Mouse (Mus musculus): ENCODE data around the gene Akap2. TPM values are rescaled to one million over a fixed set of nuclear protein-coding genes. Genes with fewer than 3 reads are reported as not detected.

The Akap2 gene
- total and polyA plus RNA-seq, 2 experiments, result 4.2 to 6.5 TPM

DNA sequence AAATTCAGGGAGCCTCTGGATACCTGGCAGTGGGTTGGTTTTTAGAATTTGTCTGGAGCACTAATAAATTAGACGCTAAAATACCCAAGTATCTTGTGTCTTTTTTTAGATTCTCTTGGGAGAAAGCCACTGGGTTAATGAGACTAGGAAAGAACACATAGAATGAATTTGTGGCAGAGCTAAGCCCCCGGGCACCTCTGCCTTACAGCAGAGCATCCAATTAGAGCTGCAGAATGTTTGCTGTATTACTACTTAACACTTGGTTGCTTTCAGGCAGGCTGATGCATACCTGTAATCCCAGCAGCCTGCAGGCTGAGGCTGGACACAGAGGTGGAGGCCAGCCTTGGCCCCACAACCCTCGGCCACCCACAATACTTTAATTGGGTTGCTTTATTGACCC lies 112.3 kb downstream of the Akap2 start:
- Histone ChIP-seq H3K4me1 (ENCODE audit: control insufficient read depth, insufficient read depth, low read length) (peaks cover 3% of the 10 kb centered on the region; the same call in 1 of the 2 replicates), H3K36me3 (ENCODE audit: control insufficient read depth, insufficient read depth, low read length) (no peaks in the 10 kb centered on the region), H3K27me3 (ENCODE audit: control insufficient read depth, insufficient read depth, low read length) (no peaks in the 10 kb centered on the region), H3K4me3 (ENCODE audit: insufficient read depth, low read depth, low read length) (no peak overlapping the region), H3K79me2 (ENCODE audit: control insufficient read depth, insufficient read depth, low read length) (no peaks in the 10 kb centered on the region; the same call in 1 of the 2 replicates), H3K9ac (ENCODE audit: low read depth, low read length) (no peak overlapping the region), H3K27ac (replicated peaks; ENCODE audit: insufficient read depth, low read depth, low read length) (no peak overlapping the region)
- 90% methylated on average over 3 of the region's 3 CpGs for WGBS
- no peak for TF ChIP-seq CTCF (IDR thresholded peaks at IDR 0.05; ENCODE audit: low read depth, low read length)
- TF ChIP-seq POLR2A (IDR thresholded peaks at IDR 0.05; ENCODE audit: extremely low read depth, insufficient read depth, low read length), result no peak
- no peak for DNase-seq (ENCODE audit: extremely low read depth, low read depth, low spot score)

DNA sequence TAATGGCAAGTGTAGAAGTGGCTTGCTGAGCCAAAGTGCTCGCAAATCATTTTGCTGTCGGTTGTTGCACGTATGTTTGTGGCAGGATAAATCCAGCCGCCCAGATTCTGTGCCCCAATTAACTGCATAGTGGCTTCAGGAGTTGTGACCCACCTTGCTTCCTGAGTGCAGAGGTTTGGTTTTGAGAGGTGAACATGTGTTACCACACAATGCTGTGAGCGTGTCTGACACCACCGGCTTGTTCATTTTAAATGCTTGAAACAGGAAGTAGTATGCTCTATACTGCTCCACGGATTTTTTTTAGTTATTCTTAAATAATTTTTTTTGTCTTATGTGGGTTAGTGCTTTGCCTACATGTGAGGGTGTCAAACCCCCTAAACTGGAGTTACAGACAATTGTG lies 114.9 kb downstream of the Akap2 start:
- WGBS, result 79% methylated on average over 7 of the region's 7 CpGs
- no peak overlapping the region for H3K27ac ChIP-seq (replicated peaks; ENCODE audit: insufficient read depth, low read depth, low read length)
- H3K36me3 ChIP-seq (ENCODE audit: control insufficient read depth, insufficient read depth, low read length), result no peaks in the 10 kb centered on the region
- H3K4me1 ChIP-seq (ENCODE audit: control insufficient read depth, insufficient read depth, low read length), result peaks cover 3% of the 10 kb centered on the region; the same call in 1 of the 2 replicates
- no peak overlapping the region for H3K4me3 ChIP-seq (ENCODE audit: insufficient read depth, low read depth, low read length)
- DNase-seq (ENCODE audit: extremely low read depth, low read depth, low spot score), result no peak
- TF ChIP-seq POLR2A (IDR thresholded peaks at IDR 0.05; ENCODE audit: extremely low read depth, insufficient read depth, low read length), result no peak
- no peak for TF ChIP-seq CTCF (IDR thresholded peaks at IDR 0.05; ENCODE audit: low read depth, low read length)
- H3K9ac ChIP-seq (ENCODE audit: low read depth, low read length), result no peak overlapping the region
- H3K79me2 ChIP-seq (ENCODE audit: control insufficient read depth, insufficient read depth, low read length), result no peaks in the 10 kb centered on the region; the same call in 1 of the 2 replicates
- H3K27me3 ChIP-seq (ENCODE audit: control insufficient read depth, insufficient read depth, low read length), result no peaks in the 10 kb centered on the region

DNA sequence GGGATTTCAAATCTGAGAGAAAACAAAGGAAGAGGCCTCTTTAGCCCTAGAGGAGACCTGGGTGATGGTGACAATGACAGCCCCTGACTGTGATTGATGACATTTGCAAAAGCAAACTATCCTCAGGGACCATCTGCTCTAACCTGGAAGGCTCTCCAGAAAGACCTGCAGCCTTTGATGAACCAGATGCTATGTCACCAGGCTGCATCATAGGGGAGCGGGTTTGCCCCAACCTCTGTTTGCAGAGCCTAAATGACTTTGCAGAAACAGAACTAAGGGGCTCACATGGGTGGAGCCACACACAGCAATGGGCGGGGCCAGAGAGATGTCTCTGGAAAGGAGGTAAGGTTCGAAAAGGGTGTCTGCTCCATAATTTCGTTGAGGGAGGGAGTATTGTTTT lies 115.6 kb downstream of the Akap2 start:
- Histone ChIP-seq H3K79me2 (ENCODE audit: control insufficient read depth, insufficient read depth, low read length) (no peaks in the 10 kb centered on the region; the same call in 1 of the 2 replicates), H3K27me3 (ENCODE audit: control insufficient read depth, insufficient read depth, low read length) (no peaks in the 10 kb centered on the region), H3K27ac (replicated peaks; ENCODE audit: insufficient read depth, low read depth, low read length) (no peak overlapping the region), H3K4me3 (ENCODE audit: insufficient read depth, low read depth, low read length) (no peak overlapping the region), H3K9ac (ENCODE audit: low read depth, low read length) (no peak overlapping the region), H3K36me3 (ENCODE audit: control insufficient read depth, insufficient read depth, low read length) (no peaks in the 10 kb centered on the region), H3K4me1 (ENCODE audit: control insufficient read depth, insufficient read depth, low read length) (peaks cover 1% of the 10 kb centered on the region; the same call in 1 of the 2 replicates)
- DNase-seq (ENCODE audit: extremely low read depth, low read depth, low spot score), result no peak
- TF ChIP-seq CTCF (IDR thresholded peaks at IDR 0.05; ENCODE audit: low read depth, low read length) (no peak), POLR2A (IDR thresholded peaks at IDR 0.05; ENCODE audit: extremely low read depth, insufficient read depth, low read length) (no peak)
- WGBS, result 81% methylated on average over 4 of the region's 4 CpGs

DNA sequence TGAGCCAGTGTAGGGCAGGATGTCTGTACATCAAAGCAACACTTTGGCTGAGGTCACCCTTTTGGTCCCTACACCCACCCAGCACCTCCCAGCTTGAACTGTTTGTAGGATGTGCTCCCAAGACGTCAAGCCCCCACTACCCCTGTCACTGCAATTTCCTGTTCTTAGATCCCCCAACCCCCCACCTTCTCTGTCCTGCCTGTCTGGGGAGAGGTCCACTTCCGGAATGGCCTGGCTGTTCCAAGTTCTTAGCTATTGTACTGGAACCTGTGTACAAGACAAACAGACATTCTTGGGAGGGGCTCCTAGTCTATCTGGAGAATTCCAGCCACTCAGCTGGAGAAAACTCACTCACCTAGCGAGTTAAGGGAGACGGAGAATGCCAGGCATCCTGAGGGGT lies 116.7 kb downstream of the Akap2 start:
- no peak for DNase-seq (ENCODE audit: extremely low read depth, low read depth, low spot score)
- H3K27me3 ChIP-seq (ENCODE audit: control insufficient read depth, insufficient read depth, low read length), result no peaks in the 10 kb centered on the region
- TF ChIP-seq POLR2A (IDR thresholded peaks at IDR 0.05; ENCODE audit: extremely low read depth, insufficient read depth, low read length) (no peak), CTCF (IDR thresholded peaks at IDR 0.05; ENCODE audit: low read depth, low read length) (no peak)
- no peaks in the 10 kb centered on the region; the same call in 1 of the 2 replicates for H3K79me2 ChIP-seq (ENCODE audit: control insufficient read depth, insufficient read depth, low read length)
- no peaks in the 10 kb centered on the region for H3K4me1 ChIP-seq (ENCODE audit: control insufficient read depth, insufficient read depth, low read length)
- no peak overlapping the region for H3K9ac ChIP-seq (ENCODE audit: low read depth, low read length)
- H3K4me3 ChIP-seq (ENCODE audit: insufficient read depth, low read depth, low read length), result no peak overlapping the region
- 88% methylated on average over 4 of the region's 4 CpGs for WGBS
- H3K36me3 ChIP-seq (ENCODE audit: control insufficient read depth, insufficient read depth, low read length), result no peaks in the 10 kb centered on the region
- no peak overlapping the region for H3K27ac ChIP-seq (replicated peaks; ENCODE audit: insufficient read depth, low read depth, low read length)

DNA sequence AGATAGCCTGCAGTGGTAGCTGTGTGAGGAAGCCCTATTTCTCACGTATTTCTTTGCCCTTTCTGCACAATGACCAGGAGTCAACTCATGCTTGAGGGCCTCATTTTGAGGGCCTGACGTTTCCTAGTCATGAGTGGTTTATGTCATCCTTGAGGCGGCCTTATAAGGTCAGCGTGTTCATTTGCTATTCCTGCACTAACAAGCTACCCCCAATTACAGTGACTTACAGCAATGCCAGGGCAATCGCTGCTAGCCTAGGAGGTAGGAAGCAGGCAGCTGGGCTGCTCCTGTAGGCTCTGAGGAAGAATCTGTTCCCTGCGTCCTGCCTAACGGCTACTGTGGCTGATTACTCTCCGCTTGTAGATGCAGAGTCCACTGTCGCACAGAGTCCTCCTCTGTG lies 119.6 kb downstream of the Akap2 start:
- Histone ChIP-seq H3K9ac (ENCODE audit: low read depth, low read length) (no peak overlapping the region), H3K27ac (replicated peaks; ENCODE audit: insufficient read depth, low read depth, low read length) (no peak overlapping the region), H3K4me1 (ENCODE audit: control insufficient read depth, insufficient read depth, low read length) (no peaks in the 10 kb centered on the region), H3K4me3 (ENCODE audit: insufficient read depth, low read depth, low read length) (no peak overlapping the region), H3K27me3 (ENCODE audit: control insufficient read depth, insufficient read depth, low read length) (no peaks in the 10 kb centered on the region), H3K36me3 (ENCODE audit: control insufficient read depth, insufficient read depth, low read length) (no peaks in the 10 kb centered on the region), H3K79me2 (ENCODE audit: control insufficient read depth, insufficient read depth, low read length) (no peaks in the 10 kb centered on the region; the same call in 1 of the 2 replicates)
- no peak for DNase-seq (ENCODE audit: extremely low read depth, low read depth, low spot score)
- TF ChIP-seq CTCF (IDR thresholded peaks at IDR 0.05; ENCODE audit: low read depth, low read length), result no peak
- no peak for TF ChIP-seq POLR2A (IDR thresholded peaks at IDR 0.05; ENCODE audit: extremely low read depth, insufficient read depth, low read length)
- WGBS, result 90% methylated on average over 9 of the region's 9 CpGs

DNA sequence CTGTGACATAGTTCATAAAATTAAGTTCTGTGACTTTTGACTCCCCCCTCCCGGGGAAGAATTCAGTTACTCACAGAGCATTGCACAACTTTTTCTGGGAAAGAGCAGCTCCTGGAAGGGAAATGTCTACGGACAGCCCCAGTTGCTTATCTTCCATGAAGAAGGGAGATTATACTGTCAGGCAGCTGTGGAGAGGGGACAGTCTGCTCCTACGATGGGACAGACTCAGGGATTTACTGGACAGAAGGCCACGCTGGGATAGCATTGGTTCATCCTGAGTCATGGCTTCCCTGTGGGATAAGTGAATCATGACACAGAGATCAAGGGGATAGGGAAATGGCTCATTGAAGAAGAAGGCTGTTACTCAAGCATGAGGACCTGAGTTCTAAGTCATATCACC lies 121.9 kb downstream of the Akap2 start:
- no peaks in the 10 kb centered on the region for H3K36me3 ChIP-seq (ENCODE audit: control insufficient read depth, insufficient read depth, low read length)
- DNase-seq (ENCODE audit: extremely low read depth, low read depth, low spot score), result no peak
- no peak overlapping the region for H3K4me3 ChIP-seq (ENCODE audit: insufficient read depth, low read depth, low read length)
- WGBS, result 51% methylated on average over 4 of the region's 4 CpGs
- H3K27ac ChIP-seq (replicated peaks; ENCODE audit: insufficient read depth, low read depth, low read length), result no peak overlapping the region
- H3K9ac ChIP-seq (ENCODE audit: low read depth, low read length), result no peak overlapping the region
- no peaks in the 10 kb centered on the region; the same call in 1 of the 2 replicates for H3K79me2 ChIP-seq (ENCODE audit: control insufficient read depth, insufficient read depth, low read length)
- no peaks in the 10 kb centered on the region for H3K27me3 ChIP-seq (ENCODE audit: control insufficient read depth, insufficient read depth, low read length)
- no peaks in the 10 kb centered on the region; the same call in 1 of the 2 replicates for H3K4me1 ChIP-seq (ENCODE audit: control insufficient read depth, insufficient read depth, low read length)
- TF ChIP-seq POLR2A (IDR thresholded peaks at IDR 0.05; ENCODE audit: extremely low read depth, insufficient read depth, low read length) (no peak), CTCF (IDR thresholded peaks at IDR 0.05; ENCODE audit: low read depth, low read length) (no peak)
